Mouse (Mus musculus) colon, adult 2 months (tissue): ENCODE measurements around the gene Rtl8b. TPM values are rescaled to one million over a fixed set of nuclear protein-coding genes. Genes with fewer than 3 reads are reported as not detected.

Experiments
- polyA plus RNA-seq: library from polyadenylated mRNA; depleted of rRNA; stranded (reverse); fragments of >200 nt; gene quantifications from 2 replicates; pipeline ENCODE4 v1.2.3, GENCODE M21; 2012; rRNA removed

Gene Rtl8b
- 60.8 and 72.1 TPM in 2 replicates for polyA plus RNA-seq

GRCm38 (mm10) chrX:53670294-53670693 is at the start of gene Rtl8b:
TSS of gene Rtl8b (minus strand) at chrX:53670408.

GRCm38 (mm10) chrX:53642980-53643961 is 26.9 kb downstream of the Rtl8b start, which contains the start of gene Rtl8a:
TSS of gene Rtl8a (minus strand) at chrX:53643682.

Other genes with a start within 250 kb of the Rtl8b start
- gene Etd, start 235.5 kb downstream of the Rtl8b start, polyA plus RNA-seq = not detected in 2 replicates
- 13.9 and 14.1 TPM in 2 replicates for gene Rtl8c, start 62.4 kb downstream of the Rtl8b start, polyA plus RNA-seq
- gene Gm14597, start 61.4 kb downstream of the Rtl8b start, polyA plus RNA-seq = not detected in 2 replicates
- gene Rtl8a, start 26.7 kb downstream of the Rtl8b start, polyA plus RNA-seq = 66.6 and 77.6 TPM in 2 replicates
- gene 4930502E18Rik, start 54.4 kb upstream of the Rtl8b start, polyA plus RNA-seq = not detected in 2 replicates
- not detected in 2 replicates for gene 1700013H16Rik, start 87.4 kb upstream of the Rtl8b start, polyA plus RNA-seq
- gene Zfp36l3, start 106.0 kb upstream of the Rtl8b start, polyA plus RNA-seq = 0.05 and 0.12 TPM in 2 replicates
- gene Xlr, start 127.3 kb upstream of the Rtl8b start, polyA plus RNA-seq = not detected in 2 replicates